Mouse (Mus musculus) left cerebral cortex, adult 8-10 months (tissue): ENCODE measurements at regions not wholly inside any gene's neighbourhood (a gene's known extent, or its start where the extent isn't known, plus 50 kb on each side); places are given as distances from the start of the nearest gene placed in this dataset.
"Not testable (repeated sequence)": the region's sequence is repeated elsewhere in the genome, so short reads cannot be mapped to it uniquely, and the experiment has no call there.

Experiments used
- DNase-seq, 2 experiments: peaks; one replicate each; pipeline ENCODE4 v3.0.0; 2022; ENCODE audit warnings: low spot score in 2 of 2

DNA sequence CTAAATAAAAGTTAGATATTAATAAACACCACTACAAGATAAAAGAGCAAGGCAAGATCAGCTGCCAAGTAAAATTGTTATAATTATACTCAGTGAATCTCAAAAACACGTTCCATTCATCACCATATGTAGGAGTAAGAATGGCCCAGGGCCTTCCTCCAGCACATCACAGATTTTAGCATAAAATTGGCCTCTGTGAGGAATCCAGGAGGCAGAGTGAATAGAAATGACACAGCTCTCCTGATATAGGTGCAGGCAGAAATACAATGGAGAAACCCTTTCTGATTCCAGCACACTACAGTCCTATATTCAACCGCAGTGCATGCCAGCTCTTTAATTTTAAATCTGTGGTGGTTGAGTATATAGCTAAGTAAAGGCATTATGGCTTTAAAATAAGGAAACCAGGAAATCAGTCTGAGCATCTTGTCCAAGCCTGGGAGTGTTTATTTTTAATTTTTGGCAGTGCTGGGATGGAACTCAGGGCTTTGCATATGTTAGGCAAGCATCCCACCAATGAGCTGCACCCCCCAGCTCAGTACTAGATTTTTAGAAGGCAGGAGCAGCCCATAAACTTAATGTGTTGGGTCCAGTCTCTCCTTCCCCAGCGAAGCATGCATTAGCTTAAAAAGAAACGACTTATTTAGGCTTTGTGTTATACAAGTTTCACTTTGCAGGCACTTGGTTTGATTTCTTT, 158.3 kb upstream of the Ptprz1 start:
- DNase-seq: peak in 1 of 2 experiments; percentile 7

- DNase-seq: peak in 1 of 2 experiments; percentile 4
Measured at GRCm38 (mm10) chr6:22716144-22716856, 159.0 kb upstream of the Ptprz1 start.

DNA sequence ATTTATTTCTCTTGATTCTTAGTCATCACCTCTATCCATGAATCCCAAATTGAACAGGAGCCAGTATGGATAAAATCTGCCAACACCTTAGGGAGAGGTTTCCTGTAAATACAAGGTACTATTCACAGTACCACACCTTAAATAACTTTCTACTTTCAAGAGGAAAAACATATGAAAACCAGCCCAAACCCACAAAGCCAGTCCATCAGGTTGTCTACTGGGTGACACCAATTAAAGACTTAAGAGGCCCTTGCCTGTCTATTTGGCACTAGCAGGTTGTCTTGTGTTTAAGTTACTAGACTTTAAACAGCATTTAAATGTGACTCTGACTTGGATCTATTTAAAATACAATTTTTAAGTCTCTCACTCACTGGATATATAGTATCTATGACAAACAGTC, 177.1 kb upstream of the Ptprz1 start:
- DNase-seq: no peak

- DNase-seq: no peak
Measured at GRCm38 (mm10) chr6:22688678-22689126, 186.6 kb upstream of the Ptprz1 start.

DNA sequence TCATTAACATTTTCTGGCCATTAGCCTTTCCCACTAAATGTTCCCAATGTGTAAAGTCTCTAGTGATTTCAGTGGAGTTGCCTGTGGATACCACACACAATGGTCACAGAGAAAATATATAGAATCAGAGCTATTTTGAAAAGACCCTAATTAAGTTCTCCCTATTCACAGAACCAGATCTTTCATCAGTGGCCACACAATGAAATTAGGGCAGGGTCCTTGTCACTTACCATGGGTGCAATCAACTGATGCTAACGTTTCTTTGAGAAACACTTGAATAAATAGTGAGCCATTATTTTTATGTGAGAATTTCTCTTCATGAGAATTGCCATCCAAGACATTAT, 200.7 kb upstream of the Ptprz1 start:
- DNase-seq: no peak

GRCm38 (mm10) chr6:22673919-22674585, 201.2 kb upstream of the Ptprz1 start:
- DNase-seq: no peak

DNA sequence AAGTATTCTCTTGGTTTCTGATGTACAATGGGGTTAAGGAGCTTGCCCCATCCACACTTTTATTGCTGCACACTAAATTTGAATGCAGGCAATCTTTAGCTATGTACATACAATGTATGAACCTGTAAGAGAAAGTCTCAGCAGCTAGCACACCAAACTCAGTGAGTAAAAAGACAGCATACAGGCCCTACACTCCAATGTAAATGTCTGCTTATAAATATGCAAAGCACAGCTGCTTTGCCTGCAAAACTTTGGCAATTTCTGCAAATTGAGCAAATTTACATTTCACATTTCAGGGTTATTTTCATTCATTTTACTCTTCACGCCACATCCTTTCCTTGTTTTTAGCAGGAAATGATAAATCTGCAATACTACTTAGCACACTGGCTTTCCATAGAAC, 203.8 kb upstream of the Ptprz1 start:
- DNase-seq: no peak

DNA sequence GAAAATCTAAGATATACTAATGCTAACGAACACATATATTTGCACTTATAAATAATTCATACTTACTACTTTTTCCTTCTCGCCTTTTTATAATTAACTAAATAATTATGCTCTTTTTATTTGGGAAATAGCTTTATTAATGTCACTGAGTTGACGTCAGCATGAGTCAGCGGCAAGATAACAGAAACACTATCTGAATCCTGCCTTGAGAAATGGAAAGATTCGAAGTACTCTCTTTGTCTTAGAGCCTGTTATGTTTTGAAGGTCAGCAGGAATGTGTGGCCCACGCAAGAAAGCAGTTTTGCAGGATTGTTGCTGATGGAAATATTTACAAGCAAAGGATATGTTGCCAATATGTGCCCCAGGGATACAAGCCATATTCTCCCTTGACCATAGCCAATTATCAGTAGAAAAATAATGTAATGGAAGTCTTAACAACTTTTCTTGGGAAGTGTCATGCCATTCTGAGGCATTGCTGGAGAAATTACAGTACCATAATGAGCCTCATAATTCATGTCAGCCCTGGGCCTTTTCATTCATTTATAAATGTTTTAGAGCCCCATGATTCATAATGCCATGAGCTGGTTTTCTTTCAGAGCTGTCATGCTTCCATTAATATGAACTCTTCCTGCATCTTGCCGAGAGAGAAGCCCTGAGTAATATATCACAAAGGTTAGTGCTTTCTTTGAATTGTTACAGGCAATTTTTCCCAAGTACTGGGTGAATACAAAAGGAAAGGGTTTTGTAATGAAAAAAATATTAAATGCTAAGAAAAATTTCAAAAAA, 206.9 kb upstream of the Ptprz1 start:
- no peak for DNase-seq

GRCm38 (mm10) chr6:22657401-22657800, 217.9 kb upstream of the Ptprz1 start:
- not testable (repeated sequence) for DNase-seq

DNA sequence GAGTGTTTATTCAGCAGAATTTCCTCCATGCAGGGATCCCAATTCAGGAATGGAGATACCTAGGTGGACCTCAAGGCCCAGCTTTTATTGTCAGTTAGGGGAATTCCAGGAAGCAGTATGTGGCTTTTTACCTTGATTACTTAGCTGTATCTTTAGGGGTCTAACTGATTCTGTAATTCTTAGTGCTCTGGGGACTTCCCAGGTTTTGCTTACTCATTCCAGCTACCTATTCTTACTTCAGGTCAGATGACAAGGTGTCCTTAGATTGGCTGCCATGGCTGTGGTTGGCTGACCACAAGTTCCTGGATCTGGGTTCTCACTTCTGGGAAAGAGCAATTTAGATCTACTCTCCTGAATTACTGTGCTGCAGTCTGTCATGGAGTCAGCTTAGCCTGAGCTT, 235.2 kb upstream of the Ptprz1 start:
- DNase-seq: no peak

DNA sequence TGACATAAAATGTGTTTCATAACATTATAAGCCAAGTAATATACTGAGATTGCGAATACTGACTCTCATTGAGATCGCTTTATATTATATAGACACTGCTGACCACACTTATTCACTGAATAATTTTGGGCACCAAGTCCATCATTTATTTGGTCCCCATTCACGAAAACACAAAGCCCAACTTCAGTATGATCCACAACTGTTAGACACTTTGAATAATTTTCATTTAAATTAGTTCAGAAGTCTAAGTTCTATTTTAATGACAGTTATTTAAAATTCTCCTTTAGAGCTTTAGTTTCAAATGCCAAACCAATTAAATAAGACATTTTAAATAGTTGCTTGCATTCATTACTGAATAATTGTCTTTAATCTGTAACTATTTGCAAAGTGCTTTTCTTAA, 240.2 kb upstream of the Ptprz1 start:
- DNase-seq: no peak

DNA sequence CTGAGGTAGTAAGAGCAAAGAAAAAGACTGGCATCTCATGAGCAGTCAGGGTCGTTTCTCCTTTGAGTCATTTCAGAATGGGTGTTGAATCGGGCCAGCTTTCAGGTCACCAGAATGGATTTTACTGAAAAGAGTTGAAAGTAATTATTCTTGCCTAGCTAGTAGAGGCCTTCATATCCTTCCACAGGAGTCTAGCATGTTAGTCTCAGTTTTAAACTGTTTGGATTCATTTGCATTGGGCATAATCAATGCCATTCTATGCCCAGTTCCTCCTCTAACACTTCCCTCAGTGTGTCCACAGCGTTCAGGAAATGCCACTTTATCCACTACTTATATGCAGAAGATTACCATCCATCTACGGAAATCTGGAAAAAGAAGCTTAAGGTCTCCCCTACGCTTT, 240.6 kb upstream of the Ptprz1 start:
- no peak for DNase-seq

DNA sequence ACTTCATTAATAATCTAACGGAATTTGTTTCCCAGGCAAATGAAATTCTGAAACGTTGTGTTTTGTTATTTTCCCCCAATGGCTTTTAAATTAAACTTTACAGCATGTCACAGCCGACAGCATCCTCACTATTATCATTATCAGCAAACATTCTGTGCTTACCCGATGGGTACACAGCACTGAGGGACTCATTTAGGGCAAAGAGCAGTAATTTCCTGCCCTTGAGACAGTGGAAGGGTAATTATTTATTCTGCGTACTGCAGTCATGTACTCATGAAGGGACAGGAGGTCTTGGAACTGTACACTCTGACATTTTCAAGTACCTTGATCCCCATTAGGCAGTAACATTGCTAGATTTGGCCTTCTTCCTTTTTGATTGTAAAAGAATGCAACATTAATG, 235.5 kb upstream of the Fam3c start:
- no peak for DNase-seq

DNA sequence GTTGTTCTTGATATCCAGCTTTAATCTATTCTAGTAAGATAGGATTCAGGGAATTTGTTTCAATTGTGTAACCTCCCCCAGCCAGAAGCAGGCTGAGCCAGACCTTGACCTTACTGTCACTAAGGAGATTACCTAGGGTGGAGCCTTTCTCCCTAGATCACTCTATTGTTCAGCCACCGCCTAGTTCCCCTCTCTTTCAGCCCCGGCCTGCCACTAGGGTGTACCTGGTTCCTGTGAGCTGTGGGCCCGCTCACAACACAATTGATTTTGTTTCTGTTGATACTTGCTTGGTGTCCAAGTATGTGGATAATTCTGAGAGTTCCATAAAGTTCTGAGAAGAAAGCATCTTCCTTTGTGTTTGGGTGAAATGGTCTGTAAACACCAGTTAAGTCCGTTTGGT, 228.8 kb upstream of the Fam3c start:
- DNase-seq: no peak

DNA sequence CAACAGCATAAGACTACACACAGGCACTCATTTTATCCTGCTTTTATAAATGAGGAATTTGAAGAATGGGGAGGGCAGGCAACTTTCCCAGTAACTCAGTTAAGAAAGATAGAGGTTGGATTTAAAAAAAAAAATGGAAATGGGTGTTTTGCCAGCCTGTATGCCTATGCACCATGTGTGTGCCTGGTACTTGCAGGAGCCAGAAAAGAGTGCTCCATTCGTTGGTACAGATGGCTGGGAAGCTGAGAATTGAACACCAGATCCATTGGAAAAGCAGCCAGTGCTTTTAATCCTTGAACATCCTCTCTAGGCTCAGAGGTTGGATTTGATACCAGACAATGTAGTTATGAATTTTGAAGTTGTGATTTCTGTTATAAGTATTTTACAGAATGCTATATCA, 216.9 kb upstream of the Fam3c start:
- DNase-seq: no peak

- no peak for DNase-seq
Measured at GRCm38 (mm10) chr6:22567891-22568290, 211.8 kb upstream of the Fam3c start.

- DNase-seq: no peak
Measured at GRCm38 (mm10) chr6:22548296-22549245, 192.5 kb upstream of the Fam3c start.

- DNase-seq: no peak
Measured at GRCm38 (mm10) chr6:22541603-22542002, 185.6 kb upstream of the Fam3c start.

GRCm38 (mm10) chr6:22538254-22538653, 182.2 kb upstream of the Fam3c start:
- no peak for DNase-seq

- DNase-seq: no peak
Measured at GRCm38 (mm10) chr6:22524384-22524783, 168.3 kb upstream of the Fam3c start.
